ENCODE assay signal across 10 mouse cellular contexts in the genomic region with DNA sequence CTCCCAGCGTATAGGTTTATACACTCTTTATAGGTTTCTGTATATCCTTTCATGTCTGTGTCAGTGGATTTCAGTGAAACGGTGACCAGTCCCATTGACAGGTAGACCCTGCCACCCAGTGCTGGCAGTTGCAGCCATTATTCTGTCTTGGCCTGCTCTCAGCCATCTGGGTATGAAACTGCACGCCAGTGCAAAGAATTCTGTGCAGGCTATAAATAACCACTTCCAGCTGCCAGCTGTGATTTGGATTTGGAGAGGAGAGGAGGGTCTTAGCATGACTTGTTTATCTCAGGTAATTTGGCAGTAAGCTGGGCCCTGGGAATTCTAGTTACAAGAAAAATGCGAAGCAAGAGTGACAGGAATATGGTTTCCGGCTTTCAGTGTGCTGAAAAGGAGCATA. TPM values are rescaled to one million over a fixed set of nuclear protein-coding genes. Genes with fewer than 3 reads are reported as not detected.
DNase-seq lines count a peak whose midpoint lies in the region; ATAC-seq and TF ChIP-seq lines count a peak whose summit lies in the region.
"Had no signal": no experiment of that assay in that cellular context is flagged by ENCODE, and none has a peak within 500 bp of the region (broad histone marks: within the 10 kb centered on the region; RNA-seq: fewer than 3 reads in every experiment).

No protein-coding gene starts in this region.

- H3K27ac ChIP-seq in lung, postnatal 0 days (ENCODE audit: low read length), result peak overlapping the region; percentile 68
- H3K27ac ChIP-seq in midbrain, embryonic 13.5 days, result no peak overlapping the region
- H3K27ac ChIP-seq: stomach, postnatal 0 days had no signal

- H3K4me1 ChIP-seq in lung, postnatal 0 days (ENCODE audit: insufficient read depth, low read depth, low read length), result peaks cover 13% of the 10 kb centered on the region; the same call in 1 of the 2 replicates
- 0 out of 2 replicates have a peak, but pooled peaks cover 2% of the 10 kb centered on the region for H3K4me1 ChIP-seq in midbrain, embryonic 13.5 days (replicated peaks)

- intact Hi-C loops in heart, postnatal 25 days (cut with DNase I), result no loop called here

- no peaks in the 10 kb centered on the region for H3K27me3 ChIP-seq in lung, postnatal 0 days (replicated peaks; ENCODE audit: insufficient read depth, low read length)
- no peaks in the 10 kb centered on the region for H3K27me3 ChIP-seq in midbrain, embryonic 13.5 days

- no peaks in the 10 kb centered on the region for H3K36me3 ChIP-seq in lung, postnatal 0 days (ENCODE audit: insufficient read depth, low read length)
- H3K36me3 ChIP-seq in midbrain, embryonic 13.5 days, result no peaks in the 10 kb centered on the region

- H3K4me2 ChIP-seq in lung, postnatal 0 days (replicated peaks; ENCODE audit: low read depth, low read length), result no peak overlapping the region
- H3K4me2 ChIP-seq in midbrain, embryonic 13.5 days (replicated peaks), result no peak overlapping the region

- H3K4me3 ChIP-seq in lung, postnatal 0 days (ENCODE audit: low read depth, low read length), result no peak overlapping the region
- no peak overlapping the region for H3K4me3 ChIP-seq in midbrain, embryonic 13.5 days (replicated peaks)

- TF ChIP-seq CTCF in lung, postnatal 0 days (IDR thresholded peaks at IDR 0.05), result no peak

- H3K9ac ChIP-seq in lung, postnatal 0 days (replicated peaks; ENCODE audit: low read depth), result no peak overlapping the region
- no peak overlapping the region for H3K9ac ChIP-seq in midbrain, embryonic 13.5 days (replicated peaks)

- DNase-seq in heart, adult 18-20 months, result peak; percentile 37 to 42
- no peak for DNase-seq in heart, postnatal 25 days (ENCODE audit: low spot score)
- no peak for DNase-seq in lung, postnatal 0 days (ENCODE audit: low spot score)
- DNase-seq in lung, postnatal 36 days, result no peak
- peak; percentile 25 for DNase-seq in heart, adult 8-10 months (ENCODE audit: low spot score)
- DNase-seq in heart, postnatal 4 days, result peak; percentile 52
- DNase-seq in urinary bladder, postnatal 36 days (ENCODE audit: low spot score in 2 of 2), result no peak
- DNase-seq: kidney, adult 8-10 months had no signal

- no peaks in the 10 kb centered on the region for H3K9me3 ChIP-seq in lung, postnatal 0 days (ENCODE audit: low read length)
- no peaks in the 10 kb centered on the region for H3K9me3 ChIP-seq in midbrain, embryonic 13.5 days

- 51% methylated on average over 5 of the region's 5 CpGs for WGBS in lung, postnatal 0 days
- 88% methylated on average over 5 of the region's 5 CpGs for WGBS in midbrain, embryonic 13.5 days

- ATAC-seq in lung, postnatal 0 days, result no peak
- ATAC-seq in midbrain, embryonic 13.5 days, result no peak

- TF ChIP-seq EP300 in lung, postnatal 0 days (IDR thresholded peaks at IDR 0.05), result 0 out of 2 replicates have a peak, but pooled peaks have one; percentile 5

RNA-seq across cellular contexts. Expression of a gene that starts 12.7 kb away (rescaled TPM):
- 10 to 100 TPM in 1 of 2 experiments, 1 to 10 TPM in 1; 7.9 to 11.9 TPM for total RNA-seq in heart, adult 18-20 months (2021)
- total RNA-seq in heart, postnatal 25 days (2021), result 10 to 100 TPM; 11.2 to 13.5 TPM
- polyA plus RNA-seq in lung, postnatal 0 days (2015; fragmentation: Nextera tagmentation; extraction: Ambion mirVana), result 5.3 and 5.8 TPM in 2 replicates
- total RNA-seq in heart, adult 8-10 months (2022), result 10 to 100 TPM in 1 of 4 experiments, 1 to 10 TPM in 3; 8.9 to 12.0 (median 9.4) TPM
- 10 to 100 TPM; 19.0 to 20.6 TPM for total RNA-seq in heart, postnatal 4 days (2021)
- 7.5 and 9.2 TPM in 2 replicates for polyA plus RNA-seq in midbrain, embryonic 13.5 days (2015; fragmentation: Nextera tagmentation; extraction: Ambion mirVana)

RNA-seq across cellular contexts. Expression of a gene that starts 12.8 kb away (rescaled TPM):
- 10 to 100 TPM; 48.1 to 57.9 TPM for total RNA-seq in heart, adult 18-20 months (2021)
- total RNA-seq in heart, postnatal 25 days (2021), result 10 to 100 TPM; 60.1 to 65.7 TPM
- 13.6 and 16.5 TPM in 2 replicates for polyA plus RNA-seq in lung, postnatal 0 days (2015; fragmentation: Nextera tagmentation; extraction: Ambion mirVana)
- 10 to 100 TPM; 49.7 to 57.7 (median 54.7) TPM for total RNA-seq in heart, adult 8-10 months (2022)
- 10 to 100 TPM; 87.6 to 97.4 TPM for total RNA-seq in heart, postnatal 4 days (2021)
- polyA plus RNA-seq in midbrain, embryonic 13.5 days (2015; fragmentation: Nextera tagmentation; extraction: Ambion mirVana), result 37.0 and 42.3 TPM in 2 replicates

Comparison
In these comparisons a context has a peak if more than half of its experiments do, and no peak if none do; other contexts are left out.
1. DNase-seq: peak in heart, adult 18-20 months (2 of 2), heart, adult 8-10 months (single experiment) and heart, postnatal 4 days (single experiment); none in heart, postnatal 25 days (single experiment), lung, postnatal 0 days (single experiment), lung, postnatal 36 days (single experiment) and urinary bladder, postnatal 36 days (0 of 2).